Mouse (Mus musculus): ENCODE measurements around the gene Rab5a.
"Not testable (repeated sequence)": the region's sequence is repeated elsewhere in the genome, so short reads cannot be mapped to it uniquely, and the experiment has no call there.

Gene Rab5a

GRCm38 (mm10) chr17:53478858-53479603 is at the start of gene Rab5a:
Gene Rab5a (plus strand): TSS chr17:53479234.
- peak; percentile 100 for DNase-seq

GRCm38 (mm10) chr17:53456152-53456551 is 22.9 kb upstream of the Rab5a start:
- no peak for DNase-seq

GRCm38 (mm10) chr17:53456742-53457141 is 22.3 kb upstream of the Rab5a start:
- DNase-seq = no peak

- DNase-seq = peak; percentile 89
Measured at GRCm38 (mm10) chr17:53462603-53463495, 16.2 kb upstream of the Rab5a start, which contains the start of gene Efhb. Gene Efhb (minus strand): TSS chr17:53463321.

- no peak for DNase-seq
Measured at GRCm38 (mm10) chr17:53463496-53463840, 15.6 kb upstream of the Rab5a start.

GRCm38 (mm10) chr17:53465569-53465968 is 13.5 kb upstream of the Rab5a start:
- peak; percentile 17 to 25 for DNase-seq

GRCm38 (mm10) chr17:53468697-53469096 is 10.3 kb upstream of the Rab5a start:
- DNase-seq = no peak

GRCm38 (mm10) chr17:53478066-53478857 is 772 bp upstream of the Rab5a start:
- no peak for DNase-seq

GRCm38 (mm10) chr17:53479604-53480041 is 589 bp downstream of the Rab5a start:
- peak in 1 of 2 experiments; percentile 64 for DNase-seq

- DNase-seq = no peak
Measured at GRCm38 (mm10) chr17:53480433-53480832, 1.4 kb downstream of the Rab5a start.

- no peak for DNase-seq
Measured at GRCm38 (mm10) chr17:53488291-53489006, 9.4 kb downstream of the Rab5a start.

- DNase-seq = no peak
Measured at GRCm38 (mm10) chr17:53489007-53489378, 10.0 kb downstream of the Rab5a start.

- no peak for DNase-seq
Measured at GRCm38 (mm10) chr17:53502966-53503365, 23.9 kb downstream of the Rab5a start.

- DNase-seq = peak in 1 of 2 experiments; percentile 19
Measured at GRCm38 (mm10) chr17:53512311-53512951, 33.4 kb downstream of the Rab5a start.

GRCm38 (mm10) chr17:53519364-53519763 is 40.3 kb downstream of the Rab5a start:
- no peak for DNase-seq

GRCm38 (mm10) chr17:53520509-53520908 is 41.5 kb downstream of the Rab5a start:
- no peak for DNase-seq

GRCm38 (mm10) chr17:53528034-53528433 is 49.0 kb downstream of the Rab5a start:
- DNase-seq = no peak

GRCm38 (mm10) chr17:53531160-53531559 is 52.1 kb downstream of the Rab5a start:
- no peak for DNase-seq

GRCm38 (mm10) chr17:53532425-53532824 is 53.4 kb downstream of the Rab5a start:
- DNase-seq = peak in 1 of 2 experiments; percentile 33

GRCm38 (mm10) chr17:53539351-53539750 is 60.3 kb downstream of the Rab5a start, which contains the start of gene Pp2d1:
Gene Pp2d1 (minus strand): TSS chr17:53539451.
- not testable (repeated sequence) for DNase-seq

GRCm38 (mm10) chr17:53542536-53542935 is 63.5 kb downstream of the Rab5a start:
- no peak for DNase-seq

Data from lung, postnatal 4 days (tissue).